Mouse (Mus musculus): ENCODE measurements around the gene Rad51d. TPM values are rescaled to one million over a fixed set of nuclear protein-coding genes. Genes with fewer than 3 reads are reported as not detected.

The Rad51d gene
- polyA plus RNA-seq (2014; fragmentation: Illumina TruSeq; extraction: RNeasy Lipid Tissue Mini Kit (QIAGEN cat#74804); ENCODE audit: low read depth, low replicate concordance), result 11.1 TPM

GRCm38 (mm10) chr11:82890342-82890762, at the start of gene Rad51d:
Rad51d (minus strand) TSS chr11:82890614.

GRCm38 (mm10) chr11:82910250-82910649, 19.8 kb upstream of the Rad51d start, which contains the start of gene Unc45b:
Unc45b (plus strand) TSS chr11:82910550.

GRCm38 (mm10) chr11:82907651-82908607, 17.5 kb upstream of the Rad51d start, which contains the start of gene Nle1:
Nle1 (minus strand) TSS chr11:82908411.

GRCm38 (mm10) chr11:82891936-82892335, 1.5 kb upstream of the Rad51d start, which contains the start of gene Fndc8:
Fndc8 (plus strand) TSS chr11:82892124.

DNA sequence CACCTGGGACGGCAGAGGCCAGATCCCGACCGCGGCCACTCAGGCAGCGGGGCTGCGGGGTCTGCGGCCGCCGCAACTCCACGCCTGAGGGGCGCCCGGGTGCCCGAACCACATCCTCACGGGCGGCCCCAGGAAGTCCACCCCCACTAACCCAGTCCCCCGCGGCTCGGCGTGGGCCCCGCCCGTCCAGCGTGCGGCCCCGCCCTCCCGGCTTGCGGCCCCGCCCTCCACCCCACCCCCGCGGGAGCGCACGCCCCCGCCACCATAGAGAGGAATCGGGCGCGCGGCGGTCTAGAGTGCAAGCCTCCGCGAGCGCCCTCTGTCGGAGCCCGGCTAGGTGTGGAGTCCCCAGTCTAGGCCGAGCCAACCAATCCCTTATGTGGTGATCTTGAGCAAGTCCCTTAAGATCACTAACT, 19.4 kb downstream of the Rad51d start, which contains the start of gene Rffl:
Gene Rffl, minus strand, starts transcription at position 180 of the 416 bp plus-strand sequence.

Other genes starting within 250 kb of the Rad51d start
- 0.47 TPM for gene Cct6b, start 126.3 kb downstream of the Rad51d start, polyA plus RNA-seq (2014; fragmentation: Illumina TruSeq; extraction: RNeasy Lipid Tissue Mini Kit (QIAGEN cat#74804); ENCODE audit: low read depth, low replicate concordance)
- gene Zfp830, start 126.3 kb downstream of the Rad51d start, polyA plus RNA-seq (2014; fragmentation: Illumina TruSeq; extraction: RNeasy Lipid Tissue Mini Kit (QIAGEN cat#74804); ENCODE audit: low read depth, low replicate concordance), result 20.2 TPM
- gene Lig3, start 109.5 kb downstream of the Rad51d start, polyA plus RNA-seq (2014; fragmentation: Illumina TruSeq; extraction: RNeasy Lipid Tissue Mini Kit (QIAGEN cat#74804); ENCODE audit: low read depth, low replicate concordance), result 21.7 TPM
- 41.4 TPM for gene Rffl, start 19.4 kb downstream of the Rad51d start, polyA plus RNA-seq (2014; fragmentation: Illumina TruSeq; extraction: RNeasy Lipid Tissue Mini Kit (QIAGEN cat#74804); ENCODE audit: low read depth, low replicate concordance)
- gene Fndc8, start 1.5 kb upstream of the Rad51d start, polyA plus RNA-seq (2014; fragmentation: Illumina TruSeq; extraction: RNeasy Lipid Tissue Mini Kit (QIAGEN cat#74804); ENCODE audit: low read depth, low replicate concordance), result not detected
- 5.7 TPM for gene Nle1, start 17.8 kb upstream of the Rad51d start, polyA plus RNA-seq (2014; fragmentation: Illumina TruSeq; extraction: RNeasy Lipid Tissue Mini Kit (QIAGEN cat#74804); ENCODE audit: low read depth, low replicate concordance)
- 0.50 TPM for gene Unc45b, start 19.9 kb upstream of the Rad51d start, polyA plus RNA-seq (2014; fragmentation: Illumina TruSeq; extraction: RNeasy Lipid Tissue Mini Kit (QIAGEN cat#74804); ENCODE audit: low read depth, low replicate concordance)
- 16.6 TPM for gene Slfn5, start 60.7 kb upstream of the Rad51d start, polyA plus RNA-seq (2014; fragmentation: Illumina TruSeq; extraction: RNeasy Lipid Tissue Mini Kit (QIAGEN cat#74804); ENCODE audit: low read depth, low replicate concordance)
- 35.1 TPM for gene Slfn9, start 101.2 kb upstream of the Rad51d start, polyA plus RNA-seq (2014; fragmentation: Illumina TruSeq; extraction: RNeasy Lipid Tissue Mini Kit (QIAGEN cat#74804); ENCODE audit: low read depth, low replicate concordance)
- gene Slfn8, start 130.2 kb upstream of the Rad51d start, polyA plus RNA-seq (2014; fragmentation: Illumina TruSeq; extraction: RNeasy Lipid Tissue Mini Kit (QIAGEN cat#74804); ENCODE audit: low read depth, low replicate concordance), result 6.0 TPM
- gene Slfn2, start 174.5 kb upstream of the Rad51d start, polyA plus RNA-seq (2014; fragmentation: Illumina TruSeq; extraction: RNeasy Lipid Tissue Mini Kit (QIAGEN cat#74804); ENCODE audit: low read depth, low replicate concordance), result 14.7 TPM
- 1.9 TPM for gene Slfn1, start 226.2 kb upstream of the Rad51d start, polyA plus RNA-seq (2014; fragmentation: Illumina TruSeq; extraction: RNeasy Lipid Tissue Mini Kit (QIAGEN cat#74804); ENCODE audit: low read depth, low replicate concordance)